Mouse (Mus musculus): ENCODE data around the gene Bbip1. TPM values are rescaled to one million over a fixed set of nuclear protein-coding genes. Genes with fewer than 3 reads are reported as not detected.

Gene Bbip1
- 123 and 126 TPM in 2 replicates for polyA plus RNA-seq (2014; fragmentation: Nextera tagmentation; extraction: Ambion mirVana)

- DNase-seq (ENCODE audit: low spot score) = peak; percentile 99
- under 1% methylated on average over 60 of the region's 62 CpGs for WGBS
- Histone ChIP-seq H3K27me3 (ENCODE audit: control insufficient read depth, insufficient read depth, low read length) (no peaks in the 10 kb centered on the region), H3K4me3 (ENCODE audit: low read depth, low read length) (peak within 1 kb of the TSS; percentile 96), H3K4me1 (ENCODE audit: control insufficient read depth, insufficient read depth, low read length) (no peaks in the 10 kb centered on the region; the same call in 1 of the 2 replicates), H3K9ac (ENCODE audit: low read length) (peak within 1 kb of the TSS; percentile 91), H3K36me3 (ENCODE audit: control insufficient read depth, insufficient read depth, low read length) (no peaks in the 10 kb centered on the region), H3K9me3 (ENCODE audit: control insufficient read depth, low read length) (no peaks in the 10 kb centered on the region), H3K27ac (ENCODE audit: low read depth, low read length) (peak within 1 kb of the TSS; percentile 96), H3K4me2 (ENCODE audit: low read depth) (peak within 1 kb of the TSS; percentile 56)
- peak; percentile 93 for ATAC-seq (ENCODE audit: insufficient read depth, low FRiP score, low TSS enrichment)
Observed at GRCm38 (mm10) chr19:53943802-53944785, at the start of gene Bbip1, which contains the start of gene Shoc2. Gene Bbip1, minus strand, starts transcription at chr19:53944627. Gene Shoc2, plus strand, starts transcription at chr19:53944306.

GRCm38 (mm10) chr19:53993860-53994259 lies 49.4 kb upstream of the Bbip1 start:
- ATAC-seq (ENCODE audit: insufficient read depth, low FRiP score, low TSS enrichment) = no peak
- no peak for DNase-seq (ENCODE audit: low spot score)
- no peak overlapping the region for H3K27ac ChIP-seq (ENCODE audit: low read depth, low read length)

GRCm38 (mm10) chr19:53990538-53990937 lies 46.1 kb upstream of the Bbip1 start:
- no peaks in the 10 kb centered on the region for H3K9me3 ChIP-seq (ENCODE audit: control insufficient read depth, low read length)
- no peak overlapping the region for H3K9ac ChIP-seq (ENCODE audit: low read length)
- no peaks in the 10 kb centered on the region for H3K4me1 ChIP-seq (ENCODE audit: control insufficient read depth, insufficient read depth, low read length)
- H3K27me3 ChIP-seq (ENCODE audit: control insufficient read depth, insufficient read depth, low read length) = no peaks in the 10 kb centered on the region
- ATAC-seq (ENCODE audit: insufficient read depth, low FRiP score, low TSS enrichment) (no peak), DNase-seq (ENCODE audit: low spot score) (no peak)
- H3K4me3 ChIP-seq (ENCODE audit: low read depth, low read length) = no peak overlapping the region
- H3K27ac ChIP-seq (ENCODE audit: low read depth, low read length) = no peak overlapping the region
- H3K4me2 ChIP-seq (ENCODE audit: low read depth) = no peak overlapping the region
- H3K36me3 ChIP-seq (ENCODE audit: control insufficient read depth, insufficient read depth, low read length) = 0 out of 2 replicates have a peak, but pooled peaks cover 2% of the 10 kb centered on the region
- WGBS = 73% methylated on average over 2 of the region's 2 CpGs

More at GRCm38 (mm10) chr19:53993860-53994259, 49.4 kb upstream of the Bbip1 start:
- no peaks in the 10 kb centered on the region for H3K9me3 ChIP-seq (ENCODE audit: control insufficient read depth, low read length)
- no peak overlapping the region for H3K9ac ChIP-seq (ENCODE audit: low read length)
- H3K27me3 ChIP-seq (ENCODE audit: control insufficient read depth, insufficient read depth, low read length) = no peaks in the 10 kb centered on the region
- H3K4me2 ChIP-seq (ENCODE audit: low read depth) = no peak overlapping the region
- no peaks in the 10 kb centered on the region for H3K36me3 ChIP-seq (ENCODE audit: control insufficient read depth, insufficient read depth, low read length)
- H3K4me3 ChIP-seq (ENCODE audit: low read depth, low read length) = no peak overlapping the region
- 79% methylated on average over 3 of the region's 3 CpGs for WGBS
- no peaks in the 10 kb centered on the region for H3K4me1 ChIP-seq (ENCODE audit: control insufficient read depth, insufficient read depth, low read length)

- Histone ChIP-seq H3K27me3 (ENCODE audit: control insufficient read depth, insufficient read depth, low read length) (no peaks in the 10 kb centered on the region), H3K27ac (ENCODE audit: low read depth, low read length) (no peak overlapping the region), H3K4me2 (ENCODE audit: low read depth) (no peak overlapping the region), H3K4me3 (ENCODE audit: low read depth, low read length) (no peak overlapping the region), H3K4me1 (ENCODE audit: control insufficient read depth, insufficient read depth, low read length) (no peaks in the 10 kb centered on the region), H3K9ac (ENCODE audit: low read length) (no peak overlapping the region), H3K9me3 (ENCODE audit: control insufficient read depth, low read length) (no peaks in the 10 kb centered on the region), H3K36me3 (ENCODE audit: control insufficient read depth, insufficient read depth, low read length) (0 out of 2 replicates have a peak, but pooled peaks cover 2% of the 10 kb centered on the region)
- DNase-seq (ENCODE audit: low spot score) (no peak), ATAC-seq (ENCODE audit: insufficient read depth, low FRiP score, low TSS enrichment) (no peak)
- 91% methylated on average over 3 of the region's 3 CpGs for WGBS
Observed at GRCm38 (mm10) chr19:53984628-53985027, 40.2 kb upstream of the Bbip1 start.

GRCm38 (mm10) chr19:53983336-53983735 lies 38.9 kb upstream of the Bbip1 start:
- no peak overlapping the region for H3K4me2 ChIP-seq (ENCODE audit: low read depth)
- no peaks in the 10 kb centered on the region for H3K9me3 ChIP-seq (ENCODE audit: control insufficient read depth, low read length)
- H3K27me3 ChIP-seq (ENCODE audit: control insufficient read depth, insufficient read depth, low read length) = no peaks in the 10 kb centered on the region
- WGBS = 98% methylated on average over 1 of the region's 1 CpGs
- ATAC-seq (ENCODE audit: insufficient read depth, low FRiP score, low TSS enrichment) (no peak), DNase-seq (ENCODE audit: low spot score) (no peak)
- 0 out of 2 replicates have a peak, but pooled peaks cover 2% of the 10 kb centered on the region for H3K36me3 ChIP-seq (ENCODE audit: control insufficient read depth, insufficient read depth, low read length)
- no peak overlapping the region for H3K9ac ChIP-seq (ENCODE audit: low read length)
- H3K27ac ChIP-seq (ENCODE audit: low read depth, low read length) = no peak overlapping the region
- no peaks in the 10 kb centered on the region for H3K4me1 ChIP-seq (ENCODE audit: control insufficient read depth, insufficient read depth, low read length)
- H3K4me3 ChIP-seq (ENCODE audit: low read depth, low read length) = no peak overlapping the region

GRCm38 (mm10) chr19:53982041-53982440 lies 37.6 kb upstream of the Bbip1 start:
- 56% methylated on average over 3 of the region's 3 CpGs for WGBS
- H3K36me3 ChIP-seq (ENCODE audit: control insufficient read depth, insufficient read depth, low read length) = no peaks in the 10 kb centered on the region; the same call in 1 of the 2 replicates
- H3K9ac ChIP-seq (ENCODE audit: low read length) = no peak overlapping the region
- no peaks in the 10 kb centered on the region for H3K4me1 ChIP-seq (ENCODE audit: control insufficient read depth, insufficient read depth, low read length)
- DNase-seq (ENCODE audit: low spot score) = no peak
- H3K9me3 ChIP-seq (ENCODE audit: control insufficient read depth, low read length) = no peaks in the 10 kb centered on the region
- no peak overlapping the region for H3K4me2 ChIP-seq (ENCODE audit: low read depth)
- no peaks in the 10 kb centered on the region for H3K27me3 ChIP-seq (ENCODE audit: control insufficient read depth, insufficient read depth, low read length)
- H3K4me3 ChIP-seq (ENCODE audit: low read depth, low read length) = no peak overlapping the region
- ATAC-seq (ENCODE audit: insufficient read depth, low FRiP score, low TSS enrichment) = no peak
- no peak overlapping the region for H3K27ac ChIP-seq (ENCODE audit: low read depth, low read length)

- 93% methylated on average over 1 of the region's 1 CpGs for WGBS
- no peak for ATAC-seq (ENCODE audit: insufficient read depth, low FRiP score, low TSS enrichment)
- no peak overlapping the region for H3K9ac ChIP-seq (ENCODE audit: low read length)
Observed at GRCm38 (mm10) chr19:53973656-53974055, 29.2 kb upstream of the Bbip1 start.

GRCm38 (mm10) chr19:53971938-53972337 lies 27.5 kb upstream of the Bbip1 start:
- no peak overlapping the region for H3K4me3 ChIP-seq (ENCODE audit: low read depth, low read length)

More at GRCm38 (mm10) chr19:53973656-53974055, 29.2 kb upstream of the Bbip1 start:
- Histone ChIP-seq H3K4me1 (ENCODE audit: control insufficient read depth, insufficient read depth, low read length) (no peaks in the 10 kb centered on the region), H3K9me3 (ENCODE audit: control insufficient read depth, low read length) (no peaks in the 10 kb centered on the region), H3K4me2 (ENCODE audit: low read depth) (no peak overlapping the region), H3K27ac (ENCODE audit: low read depth, low read length) (no peak overlapping the region), H3K4me3 (ENCODE audit: low read depth, low read length) (no peak overlapping the region), H3K27me3 (ENCODE audit: control insufficient read depth, insufficient read depth, low read length) (no peaks in the 10 kb centered on the region), H3K36me3 (ENCODE audit: control insufficient read depth, insufficient read depth, low read length) (no peaks in the 10 kb centered on the region; the same call in 1 of the 2 replicates)
- DNase-seq (ENCODE audit: low spot score) = no peak

More at GRCm38 (mm10) chr19:53971938-53972337, 27.5 kb upstream of the Bbip1 start:
- no peak overlapping the region for H3K4me2 ChIP-seq (ENCODE audit: low read depth)
- H3K27me3 ChIP-seq (ENCODE audit: control insufficient read depth, insufficient read depth, low read length) = no peaks in the 10 kb centered on the region
- no peaks in the 10 kb centered on the region; the same call in 1 of the 2 replicates for H3K36me3 ChIP-seq (ENCODE audit: control insufficient read depth, insufficient read depth, low read length)
- WGBS = 86% methylated on average over 7 of the region's 7 CpGs
- no peak overlapping the region for H3K9ac ChIP-seq (ENCODE audit: low read length)
- DNase-seq (ENCODE audit: low spot score) (no peak), ATAC-seq (ENCODE audit: insufficient read depth, low FRiP score, low TSS enrichment) (no peak)
- no peaks in the 10 kb centered on the region for H3K9me3 ChIP-seq (ENCODE audit: control insufficient read depth, low read length)
- H3K4me1 ChIP-seq (ENCODE audit: control insufficient read depth, insufficient read depth, low read length) = no peaks in the 10 kb centered on the region
- H3K27ac ChIP-seq (ENCODE audit: low read depth, low read length) = no peak overlapping the region
